Mouse (Mus musculus): ENCODE measurements around the gene Sema3f. TPM values are rescaled to one million over a fixed set of nuclear protein-coding genes. Genes with fewer than 3 reads are reported as not detected.

Gene Sema3f
- total and polyA plus RNA-seq, 2 experiments from 2014 or later: 7.8 to 56.6 TPM

- Histone ChIP-seq H3K4me1 (ENCODE audit: insufficient read depth) (peaks cover 18% of the 10 kb centered on the region), H3K9me3 (ENCODE audit: low read length) (no peaks in the 10 kb centered on the region), H3K4me2 (ENCODE audit: low read depth) (peak overlapping the region; percentile 67), H3K4me3 (ENCODE audit: low read depth, low read length) (no peak overlapping the region), H3K36me3 (ENCODE audit: insufficient read depth) (no peaks in the 10 kb centered on the region), H3K27ac (ENCODE audit: low read depth, low read length) (no peak overlapping the region), H3K9ac (no peak overlapping the region), H3K27me3 (ENCODE audit: insufficient read depth, low read length) (no peaks in the 10 kb centered on the region; the same call in none of the 2 replicates)
- no peak for TF ChIP-seq CTCF (IDR thresholded peaks at IDR 0.05; ENCODE audit: low read depth)
- WGBS: 82% methylated on average over 7 of the region's 7 CpGs
- no peak for ATAC-seq
- no peak for DNase-seq
Measured at GRCm38 (mm10) chr9:107665308-107665707, 45.0 kb downstream of the Sema3f start.

GRCm38 (mm10) chr9:107663525-107663924 is 46.8 kb downstream of the Sema3f start:
- Histone ChIP-seq H3K9me3 (ENCODE audit: low read length) (no peaks in the 10 kb centered on the region), H3K4me2 (ENCODE audit: low read depth) (0 out of 2 replicates have a peak overlapping the region, but pooled peaks have one; percentile 13), H3K27me3 (ENCODE audit: insufficient read depth, low read length) (no peaks in the 10 kb centered on the region; the same call in none of the 2 replicates), H3K36me3 (ENCODE audit: insufficient read depth) (no peaks in the 10 kb centered on the region), H3K4me3 (ENCODE audit: low read depth, low read length) (no peak overlapping the region), H3K4me1 (ENCODE audit: insufficient read depth) (peaks cover 18% of the 10 kb centered on the region), H3K9ac (no peak overlapping the region), H3K27ac (ENCODE audit: low read depth, low read length) (no peak overlapping the region)
- ATAC-seq (no peak), DNase-seq (no peak)
- 48% methylated on average over 9 of the region's 9 CpGs for WGBS
- no peak for TF ChIP-seq CTCF (IDR thresholded peaks at IDR 0.05; ENCODE audit: low read depth)

- Histone ChIP-seq H3K9ac (no peak overlapping the region), H3K4me2 (ENCODE audit: low read depth) (no peak overlapping the region), H3K9me3 (ENCODE audit: low read length) (no peaks in the 10 kb centered on the region), H3K27ac (ENCODE audit: low read depth, low read length) (no peak overlapping the region), H3K27me3 (ENCODE audit: insufficient read depth, low read length) (no peaks in the 10 kb centered on the region; the same call in none of the 2 replicates), H3K36me3 (ENCODE audit: insufficient read depth) (no peaks in the 10 kb centered on the region), H3K4me1 (ENCODE audit: insufficient read depth) (peaks cover 13% of the 10 kb centered on the region), H3K4me3 (ENCODE audit: low read depth, low read length) (no peak overlapping the region)
- no peak for ATAC-seq
- 80% methylated on average over 8 of the region's 8 CpGs for WGBS
- no peak for TF ChIP-seq CTCF (IDR thresholded peaks at IDR 0.05; ENCODE audit: low read depth)
- no peak for DNase-seq
Measured at GRCm38 (mm10) chr9:107662342-107662741, 47.9 kb downstream of the Sema3f start.

GRCm38 (mm10) chr9:107660777-107661176 is 49.5 kb downstream of the Sema3f start:
- DNase-seq (no peak), ATAC-seq (no peak)
- Histone ChIP-seq H3K4me2 (ENCODE audit: low read depth) (no peak overlapping the region), H3K36me3 (ENCODE audit: insufficient read depth) (no peaks in the 10 kb centered on the region), H3K9ac (no peak overlapping the region), H3K4me3 (ENCODE audit: low read depth, low read length) (no peak overlapping the region), H3K4me1 (ENCODE audit: insufficient read depth) (no peaks in the 10 kb centered on the region), H3K27me3 (ENCODE audit: insufficient read depth, low read length) (no peaks in the 10 kb centered on the region), H3K9me3 (ENCODE audit: low read length) (no peaks in the 10 kb centered on the region), H3K27ac (ENCODE audit: low read depth, low read length) (no peak overlapping the region)
- 58% methylated on average over 3 of the region's 3 CpGs for WGBS
- no peak for TF ChIP-seq CTCF (IDR thresholded peaks at IDR 0.05; ENCODE audit: low read depth)

GRCm38 (mm10) chr9:107659961-107660360 is 50.3 kb downstream of the Sema3f start:
- peak overlapping the region; percentile 73 for H3K27ac ChIP-seq (ENCODE audit: low read depth, low read length)
- DNase-seq (no peak), ATAC-seq (peak; percentile 61)
- no peaks in the 10 kb centered on the region for H3K9me3 ChIP-seq (ENCODE audit: low read length)
- H3K4me1 ChIP-seq (ENCODE audit: insufficient read depth): no peaks in the 10 kb centered on the region
- no peak overlapping the region for H3K4me2 ChIP-seq (ENCODE audit: low read depth)
- H3K36me3 ChIP-seq (ENCODE audit: insufficient read depth): no peaks in the 10 kb centered on the region
- 71% methylated on average over 3 of the region's 3 CpGs for WGBS
- H3K4me3 ChIP-seq (ENCODE audit: low read depth, low read length): no peak overlapping the region
- no peaks in the 10 kb centered on the region for H3K27me3 ChIP-seq (ENCODE audit: insufficient read depth, low read length)
- TF ChIP-seq CTCF (IDR thresholded peaks at IDR 0.05; ENCODE audit: low read depth): no peak
- no peak overlapping the region for H3K9ac ChIP-seq

- H3K4me2 ChIP-seq (ENCODE audit: low read depth): no peak overlapping the region
- no peak overlapping the region for H3K9ac ChIP-seq
- WGBS: 23% methylated on average over 10 of the region's 10 CpGs
- no peaks in the 10 kb centered on the region for H3K4me1 ChIP-seq (ENCODE audit: insufficient read depth)
- TF ChIP-seq CTCF (IDR thresholded peaks at IDR 0.05; ENCODE audit: low read depth): no peak
- DNase-seq: peak; percentile 68
- no peaks in the 10 kb centered on the region for H3K9me3 ChIP-seq (ENCODE audit: low read length)
- ATAC-seq: peak; percentile 93
- H3K27me3 ChIP-seq (ENCODE audit: insufficient read depth, low read length): no peaks in the 10 kb centered on the region
- no peaks in the 10 kb centered on the region for H3K36me3 ChIP-seq (ENCODE audit: insufficient read depth)
- no peak overlapping the region for H3K4me3 ChIP-seq (ENCODE audit: low read depth, low read length)
- H3K27ac ChIP-seq (ENCODE audit: low read depth, low read length): peak overlapping the region; percentile 73
Measured at GRCm38 (mm10) chr9:107659551-107659950, 50.7 kb downstream of the Sema3f start.

GRCm38 (mm10) chr9:107658096-107658495 is 52.2 kb downstream of the Sema3f start:
- WGBS: 93% methylated on average over 6 of the region's 6 CpGs
- TF ChIP-seq CTCF (IDR thresholded peaks at IDR 0.05; ENCODE audit: low read depth): no peak
- H3K27ac ChIP-seq (ENCODE audit: low read depth, low read length): no peak overlapping the region
- H3K9me3 ChIP-seq (ENCODE audit: low read length): no peaks in the 10 kb centered on the region
- ATAC-seq (no peak), DNase-seq (no peak)
- H3K4me2 ChIP-seq (ENCODE audit: low read depth): no peak overlapping the region
- no peaks in the 10 kb centered on the region for H3K4me1 ChIP-seq (ENCODE audit: insufficient read depth)
- H3K36me3 ChIP-seq (ENCODE audit: insufficient read depth): no peaks in the 10 kb centered on the region
- no peak overlapping the region for H3K4me3 ChIP-seq (ENCODE audit: low read depth, low read length)
- H3K9ac ChIP-seq: no peak overlapping the region
- no peaks in the 10 kb centered on the region for H3K27me3 ChIP-seq (ENCODE audit: insufficient read depth, low read length)
